Mouse (Mus musculus) kidney, embryonic 14.5 days (tissue): ENCODE measurements around the gene Ddx25. TPM values are rescaled to one million over a fixed set of nuclear protein-coding genes. Genes with fewer than 3 reads are reported as not detected.

Experiments used
- ATAC-seq: fragments of 200-750 bp; cut with Nextera tagmentation; 2 replicates; pipeline ENCODE4 v1.8.0; 2017; ENCODE audit warnings: moderate number of reproducible peaks, mild to moderate bottlenecking, moderate TSS enrichment, moderate library complexity; ENCODE audit not compliant: low FRiP score, low TSS enrichment
- H3K27ac ChIP-seq: fragments of 300-500 bp; sonication (generic); 2 replicates; pipeline ENCODE4 v1.5.1; 2014; ENCODE audit warnings: low read depth, mild to moderate bottlenecking, low read length, moderate library complexity, mixed read lengths
- H3K27me3 ChIP-seq: fragments of 300-500 bp; sonication (generic); 2 replicates; pipeline ENCODE4 v1.6.1; 2014; ENCODE audit warnings: mild to moderate bottlenecking, low read length; ENCODE audit not compliant: control insufficient read depth, insufficient read depth
- H3K36me3 ChIP-seq: fragments of 300-500 bp; sonication (generic); 2 replicates; pipeline ENCODE4 v1.6.1; 2014; ENCODE audit warnings: low read length, mixed read lengths; ENCODE audit not compliant: control insufficient read depth, insufficient read depth
- H3K4me1 ChIP-seq: fragments of 300-500 bp; sonication (generic); 2 replicates; pipeline ENCODE4 v1.6.1; 2014; ENCODE audit warnings: low read length, mixed read lengths; ENCODE audit not compliant: control insufficient read depth, insufficient read depth
- H3K4me2 ChIP-seq: fragments of 300-500 bp; sonication (generic); replicated peaks from 2 replicates; pipeline ENCODE4 v1.6.1; 2014; ENCODE audit warnings: low read depth, mild to moderate bottlenecking, low read length
- H3K4me3 ChIP-seq: fragments of 300-500 bp; sonication (generic); 2 replicates; pipeline ENCODE4 v1.5.1; 2014; ENCODE audit warnings: mild to moderate bottlenecking, low read length
- H3K9ac ChIP-seq: fragments of 300-500 bp; sonication (generic); 2 replicates; pipeline ENCODE4 v1.6.1; 2014; ENCODE audit warnings: low read depth, mild to moderate bottlenecking, low read length, moderate library complexity
- H3K9me3 ChIP-seq: fragments of 300-500 bp; sonication (generic); 2 replicates; pipeline ENCODE4 v1.6.1; 2016; ENCODE audit warnings: low read length; ENCODE audit not compliant: control insufficient read depth
- WGBS: fragments of 180-500 bp; shearing (Covaris S2); extraction: QIAGEN DNeasy Blood & Tissue Kit; methylation state at CpG from one replicate; pipeline ENCODE4 v1.1.7; 2014; 5-methylcytosine and 5-hydroxymethylcytosine counted together
- polyA plus RNA-seq: library from polyadenylated mRNA; unstranded; fragments of >200 nt; fragmentation: Nextera tagmentation; extraction: Ambion mirVana; gene quantifications from 2 replicates; pipeline ENCODE4 v1.2.1, GENCODE M21; 2014

Ddx25 gene
- polyA plus RNA-seq = 2.3 and 2.8 TPM in 2 replicates

DNA sequence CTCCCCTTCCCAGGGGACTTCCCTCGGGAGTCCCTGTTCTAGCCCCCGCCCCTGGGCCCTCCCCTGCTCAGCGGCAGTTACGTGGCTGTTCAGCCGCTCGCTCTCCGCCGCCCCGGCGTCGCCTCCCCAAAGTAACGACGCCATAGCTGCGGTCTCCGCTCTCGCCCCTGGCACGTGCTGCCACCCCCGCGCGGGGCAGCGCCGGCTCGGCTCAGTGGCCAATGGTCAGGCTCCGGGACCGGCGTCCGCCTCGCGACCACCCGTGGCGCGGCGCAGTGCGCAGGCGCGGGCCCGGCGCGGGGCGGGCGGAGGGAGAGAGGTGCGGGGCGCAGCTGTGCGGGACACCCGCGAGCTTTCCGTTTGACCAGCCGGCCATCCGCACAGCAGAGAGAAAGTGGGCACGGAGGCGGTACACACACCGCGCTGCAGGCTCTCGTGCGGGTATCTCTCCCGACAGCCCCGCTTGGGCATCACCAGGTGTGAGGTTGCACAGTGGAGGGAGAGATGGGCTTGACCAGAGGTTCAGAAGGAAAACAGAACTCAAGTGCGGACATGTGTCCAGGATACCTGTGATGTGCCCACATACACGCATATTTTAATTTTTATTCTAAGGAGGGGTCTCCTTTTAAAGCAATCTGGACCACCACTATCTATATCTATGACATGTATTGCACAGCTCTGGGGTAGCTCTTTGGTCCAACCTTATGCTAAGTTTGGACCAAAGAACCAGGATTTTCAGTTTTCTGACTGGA lies at the start of gene Ddx25, which contains the start of gene Pus3:
Gene Ddx25, minus strand, starts transcription at position 272 of the 752 bp plus-strand sequence.
Gene Pus3, plus strand, starts transcription at position 339 of the 752 bp plus-strand sequence.
- H3K4me3 ChIP-seq = peak within 1 kb of the TSS; percentile 65
- H3K9ac ChIP-seq = peak within 1 kb of the TSS; percentile 68
- H3K4me1 ChIP-seq = peaks cover 4% of the 10 kb centered on the region; the same call in 1 of the 2 replicates
- peaks cover 18% of the 10 kb centered on the region for H3K36me3 ChIP-seq
- no peaks in the 10 kb centered on the region for H3K9me3 ChIP-seq
- peak within 1 kb of the TSS; percentile 24; the same call in 1 of the 2 replicates for H3K27ac ChIP-seq
- 1% methylated on average over 54 of the region's 59 CpGs for WGBS
- peak; percentile 82 for ATAC-seq
- no peaks in the 10 kb centered on the region; the same call in 1 of the 2 replicates for H3K27me3 ChIP-seq
- H3K4me2 ChIP-seq = peak within 1 kb of the TSS; percentile 99

GRCm38 (mm10) chr9:35607647-35608405 lies 49.5 kb upstream of the Ddx25 start:
- no peak overlapping the region for H3K4me3 ChIP-seq
- 74% methylated on average over 8 of the region's 8 CpGs for WGBS
- ATAC-seq = no peak
- H3K4me1 ChIP-seq = no peaks in the 10 kb centered on the region
- H3K36me3 ChIP-seq = no peaks in the 10 kb centered on the region
- no peaks in the 10 kb centered on the region for H3K9me3 ChIP-seq
- no peak overlapping the region for H3K9ac ChIP-seq
- H3K4me2 ChIP-seq = no peak overlapping the region
- no peak overlapping the region for H3K27ac ChIP-seq
- H3K27me3 ChIP-seq = no peaks in the 10 kb centered on the region

GRCm38 (mm10) chr9:35592903-35593302 lies 34.6 kb upstream of the Ddx25 start:
- no peak overlapping the region for H3K4me3 ChIP-seq
- no peaks in the 10 kb centered on the region for H3K27me3 ChIP-seq
- H3K36me3 ChIP-seq = no peaks in the 10 kb centered on the region
- peak; percentile 60; the same call in 1 of the 2 replicates for ATAC-seq
- H3K9ac ChIP-seq = no peak overlapping the region
- no peaks in the 10 kb centered on the region for H3K4me1 ChIP-seq
- no peaks in the 10 kb centered on the region for H3K9me3 ChIP-seq
- no peak overlapping the region for H3K4me2 ChIP-seq
- 14% methylated on average over 2 of the region's 2 CpGs for WGBS
- H3K27ac ChIP-seq = no peak overlapping the region

- H3K4me3 ChIP-seq = no peak overlapping the region
- H3K27me3 ChIP-seq = no peaks in the 10 kb centered on the region
- no peak overlapping the region for H3K27ac ChIP-seq
- ATAC-seq = no peak
- H3K36me3 ChIP-seq = no peaks in the 10 kb centered on the region
- no peak overlapping the region for H3K4me2 ChIP-seq
- no peaks in the 10 kb centered on the region for H3K9me3 ChIP-seq
- H3K4me1 ChIP-seq = no peaks in the 10 kb centered on the region
- 64% methylated on average over 1 of the region's 1 CpGs for WGBS
- no peak overlapping the region for H3K9ac ChIP-seq
Measured at GRCm38 (mm10) chr9:35587674-35588073, 29.3 kb upstream of the Ddx25 start.

DNA sequence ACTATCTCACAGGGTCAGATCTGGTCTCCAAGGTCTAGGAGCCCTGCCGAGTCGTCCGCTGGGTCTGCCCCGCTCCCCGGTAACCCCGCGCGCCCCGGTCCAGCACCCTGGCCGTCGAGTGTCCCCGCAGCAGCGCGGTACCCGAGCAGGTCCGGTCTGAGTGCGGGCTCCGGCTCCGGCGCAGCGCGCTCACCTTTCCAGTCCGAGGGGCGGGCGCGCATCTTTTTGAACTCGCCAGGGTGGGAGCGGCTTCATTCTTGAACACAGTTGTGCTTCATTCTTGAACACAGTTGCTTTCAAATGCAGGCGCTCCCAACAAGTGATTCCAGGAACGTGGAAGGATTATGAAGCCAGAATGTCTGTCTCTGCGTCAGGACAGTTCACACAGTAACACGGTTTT lies 16.1 kb upstream of the Ddx25 start:
- 5% methylated on average over 32 of the region's 32 CpGs for WGBS
- Histone ChIP-seq H3K4me2 (peak overlapping the region; percentile 39), H3K4me1 (no peaks in the 10 kb centered on the region), H3K9ac (no peak overlapping the region), H3K36me3 (no peaks in the 10 kb centered on the region), H3K27me3 (peaks cover 7% of the 10 kb centered on the region; the same call in 1 of the 2 replicates), H3K27ac (no peak overlapping the region), H3K9me3 (no peaks in the 10 kb centered on the region), H3K4me3 (peak overlapping the region; percentile 29)
- ATAC-seq = no peak

DNA sequence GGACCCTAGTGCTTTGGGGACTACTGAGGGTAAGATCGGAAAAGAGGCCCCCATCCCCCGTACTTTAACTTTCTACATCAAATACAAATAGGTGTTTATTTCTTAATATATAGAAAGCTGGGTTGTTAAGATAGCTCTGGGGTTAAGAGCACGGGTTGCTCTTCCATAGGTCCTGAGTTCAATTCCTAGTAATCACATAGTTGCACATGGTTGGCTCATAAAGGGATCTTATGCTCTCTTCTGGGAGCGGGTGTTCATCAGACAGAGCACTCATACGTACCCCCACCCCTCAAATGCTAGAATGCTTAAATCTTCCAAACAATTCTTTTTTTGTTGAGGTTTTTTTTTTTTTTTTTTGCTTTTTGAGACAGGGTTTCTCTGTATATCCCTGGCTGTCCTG lies 12.3 kb upstream of the Ddx25 start:
- Histone ChIP-seq H3K27ac (no peak overlapping the region), H3K9me3 (no peaks in the 10 kb centered on the region), H3K9ac (peak overlapping the region; percentile 77; the same call in 1 of the 2 replicates), H3K4me3 (peak overlapping the region; percentile 68), H3K27me3 (peaks cover 7% of the 10 kb centered on the region; the same call in 1 of the 2 replicates), H3K4me1 (peaks cover 7% of the 10 kb centered on the region; the same call in 1 of the 2 replicates), H3K36me3 (peaks cover 24% of the 10 kb centered on the region), H3K4me2 (peak overlapping the region; percentile 48)
- 14% methylated on average over 5 of the region's 5 CpGs for WGBS
- peak; percentile 45 for ATAC-seq

GRCm38 (mm10) chr9:35569571-35570534 lies 11.5 kb upstream of the Ddx25 start, which contains the start of the genes Pate2 and Hyls1:
Gene Pate2 (plus strand): TSS chr9:35570284.
Gene Hyls1 (minus strand): TSS chr9:35570398.
- Histone ChIP-seq H3K4me1 (peaks cover 7% of the 10 kb centered on the region; the same call in 1 of the 2 replicates), H3K4me3 (peak within 1 kb of the TSS; percentile 68), H3K27ac (peak within 1 kb of the TSS; percentile 78), H3K36me3 (peaks cover 32% of the 10 kb centered on the region), H3K27me3 (peaks cover 7% of the 10 kb centered on the region; the same call in 1 of the 2 replicates), H3K4me2 (peak within 1 kb of the TSS; percentile 48), H3K9ac (peak within 1 kb of the TSS; percentile 77), H3K9me3 (no peaks in the 10 kb centered on the region)
- ATAC-seq = peak; percentile 97
- WGBS = under 1% methylated on average over 86 of the region's 86 CpGs

GRCm38 (mm10) chr9:35567995-35568394 lies 9.7 kb upstream of the Ddx25 start:
- Histone ChIP-seq H3K27ac (no peak overlapping the region), H3K36me3 (peaks cover 42% of the 10 kb centered on the region), H3K4me2 (no peak overlapping the region), H3K9ac (no peak overlapping the region), H3K4me1 (peaks cover 7% of the 10 kb centered on the region; the same call in 1 of the 2 replicates), H3K27me3 (no peaks in the 10 kb centered on the region), H3K4me3 (no peak overlapping the region), H3K9me3 (no peaks in the 10 kb centered on the region)
- WGBS = 77% methylated on average over 3 of the region's 3 CpGs
- ATAC-seq = no peak
